Mouse (Mus musculus) heart, postnatal 14 days (tissue): ENCODE data around the gene N4bp2l2. TPM values are rescaled to one million over a fixed set of nuclear protein-coding genes. Genes with fewer than 3 reads are reported as not detected.

ENCODE experiments used
- DNase-seq, 2 experiments: peaks; one replicate each; pipeline ENCODE4 v3.0.0; 2021 to 2022
- intact Hi-C: fragments of 180-260 bp; cut with DNase I; formaldehyde crosslinking; loops from one replicate; pipeline ENCODE4 v1.15.1; 2025
- total RNA-seq, 2 experiments: library from RNA; stranded (reverse); gene quantifications; 2 replicates each; pipeline ENCODE4 v1.2.3; 2021

Gene N4bp2l2
- total RNA-seq, 2 experiments from 2014 or later = 40.0 to 46.0 TPM

GRCm38 (mm10) chr5:150576832-150577231, 89.2 kb downstream of the N4bp2l2 start:
- no peak for DNase-seq
- intact Hi-C loops = no loop called here

GRCm38 (mm10) chr5:150574885-150575284, 91.1 kb downstream of the N4bp2l2 start:
- DNase-seq = no peak
- intact Hi-C loops = no loop called here

- no peak for DNase-seq
Measured at GRCm38 (mm10) chr5:150574403-150574802, 91.6 kb downstream of the N4bp2l2 start.

GRCm38 (mm10) chr5:150570496-150571219, 95.3 kb downstream of the N4bp2l2 start:
- intact Hi-C loops = no loop called here
- no peak for DNase-seq

More at GRCm38 (mm10) chr5:150574403-150574802, 91.6 kb downstream of the N4bp2l2 start:
- intact Hi-C loops = no loop called here

GRCm38 (mm10) chr5:150566971-150567370, 99.0 kb downstream of the N4bp2l2 start:
- no peak for DNase-seq
- intact Hi-C loops = no loop called here

GRCm38 (mm10) chr5:150566226-150566625, 99.8 kb downstream of the N4bp2l2 start:
- intact Hi-C loops = no loop called here
- DNase-seq = no peak

GRCm38 (mm10) chr5:150564426-150564825, 101.6 kb downstream of the N4bp2l2 start:
- DNase-seq = no peak
- intact Hi-C loops = no loop called here

- intact Hi-C loops = no loop called here
- no peak for DNase-seq
Measured at GRCm38 (mm10) chr5:150561783-150562182, 104.2 kb downstream of the N4bp2l2 start.

GRCm38 (mm10) chr5:150561376-150561775, 104.6 kb downstream of the N4bp2l2 start:
- intact Hi-C loops = no loop called here
- DNase-seq = no peak

- no peak for DNase-seq
- intact Hi-C loops = no loop called here
Measured at GRCm38 (mm10) chr5:150560851-150561250, 105.1 kb downstream of the N4bp2l2 start.

- DNase-seq = no peak
- intact Hi-C loops = no loop called here
Measured at GRCm38 (mm10) chr5:150559519-150560103, 106.4 kb downstream of the N4bp2l2 start.

Other genes starting within 250 kb of the N4bp2l2 start
- not detected for gene Zar1l, start 148.0 kb downstream of the N4bp2l2 start, total RNA-seq
- gene Brca2, start 143.6 kb downstream of the N4bp2l2 start, total RNA-seq = 1 to 10 TPM; 4.4 TPM
- 1 to 10 TPM; 2.8 to 4.8 TPM for gene N4bp2l1, start 69.0 kb downstream of the N4bp2l2 start, total RNA-seq
- gene Pds5b, start 7.6 kb upstream of the N4bp2l2 start, total RNA-seq = 10 to 100 TPM; 20.3 to 21.6 TPM